Mouse (Mus musculus) hindbrain, embryonic 11.5 days (tissue): ENCODE data around the gene Slk. TPM values are rescaled to one million over a fixed set of nuclear protein-coding genes. Genes with fewer than 3 reads are reported as not detected.

Source experiments
- ATAC-seq: fragments of 200-750 bp; cut with Nextera tagmentation; 2 replicates; pipeline ENCODE4 v1.8.0; 2017; ENCODE audit warnings: mild to moderate bottlenecking, moderate TSS enrichment, moderate library complexity; ENCODE audit not compliant: low FRiP score
- DNase-seq: peaks from one replicate; pipeline ENCODE4 v3.0.0-alpha.2; 2015; ENCODE audit warnings: low spot score
- H3K27ac ChIP-seq: fragments of 300-500 bp; sonication (generic); 2 replicates; pipeline ENCODE4 v1.5.1; 2014; ENCODE audit warnings: mild to moderate bottlenecking, low read depth, low read length
- H3K27me3 ChIP-seq: fragments of 300-500 bp; sonication (generic); 2 replicates; pipeline ENCODE4 v1.6.1; 2014; ENCODE audit warnings: mild to moderate bottlenecking, low read length, moderate library complexity, mixed read lengths; ENCODE audit not compliant: control insufficient read depth, insufficient read depth
- H3K36me3 ChIP-seq: fragments of 300-500 bp; sonication (generic); 2 replicates; pipeline ENCODE4 v1.6.1; 2014; ENCODE audit warnings: mild to moderate bottlenecking, low read length, moderate library complexity, mixed read lengths; ENCODE audit not compliant: control insufficient read depth, insufficient read depth
- H3K4me1 ChIP-seq: fragments of 300-500 bp; sonication (generic); replicated peaks from 2 replicates; pipeline ENCODE4 v1.6.1; 2014; ENCODE audit warnings: low read length, mixed read lengths; ENCODE audit not compliant: control insufficient read depth, insufficient read depth
- H3K4me2 ChIP-seq: fragments of 300-500 bp; sonication (generic); replicated peaks from 2 replicates; pipeline ENCODE4 v1.6.1; 2014; ENCODE audit warnings: mild to moderate bottlenecking, low read depth, low read length
- H3K4me3 ChIP-seq: fragments of 300-500 bp; sonication (generic); 2 replicates; pipeline ENCODE4 v1.5.1; 2014; ENCODE audit warnings: low read depth, low read length
- H3K9ac ChIP-seq: fragments of 300-500 bp; sonication (generic); 2 replicates; pipeline ENCODE4 v1.6.1; 2014; ENCODE audit warnings: low read depth, low read length
- H3K9me3 ChIP-seq: fragments of 300-500 bp; sonication (generic); 2 replicates; pipeline ENCODE4 v1.6.1; 2016; ENCODE audit warnings: low read length; ENCODE audit not compliant: control insufficient read depth
- WGBS: fragments of 180-500 bp; shearing (Covaris S2); extraction: QIAGEN DNeasy Blood & Tissue Kit; methylation state at CpG from one replicate; pipeline ENCODE4 v1.1.7; 2014; 5-methylcytosine and 5-hydroxymethylcytosine counted together
- polyA plus RNA-seq: library from polyadenylated mRNA; unstranded; fragments of >200 nt; fragmentation: Nextera tagmentation; extraction: Ambion mirVana; gene quantifications from 2 replicates; pipeline ENCODE4 v1.2.1, GENCODE M21; 2014

Slk gene
- polyA plus RNA-seq: 12.8 and 13.8 TPM in 2 replicates

GRCm38 (mm10) chr19:47579225-47579787 lies at the start of gene Slk:
TSS of gene Slk (plus strand) at chr19:47579678.
- Histone ChIP-seq H3K27me3 (no peaks in the 10 kb centered on the region), H3K9ac (peak within 1 kb of the TSS; percentile 89), H3K27ac (peak within 1 kb of the TSS; percentile 88), H3K4me3 (peak within 1 kb of the TSS; percentile 64), H3K9me3 (no peaks in the 10 kb centered on the region), H3K36me3 (no peaks in the 10 kb centered on the region), H3K4me2 (peak within 1 kb of the TSS; percentile 49), H3K4me1 (0 out of 2 replicates have a peak, but pooled peaks cover 5% of the 10 kb centered on the region)
- 0% methylated on average over 64 of the region's 83 CpGs for WGBS
- DNase-seq (peak; percentile 95), ATAC-seq (peak; percentile 93)

- no peaks in the 10 kb centered on the region for H3K9me3 ChIP-seq
- DNase-seq: no peak
- 90% methylated on average over 5 of the region's 5 CpGs for WGBS
- no peak overlapping the region for H3K4me3 ChIP-seq
- no peaks in the 10 kb centered on the region for H3K36me3 ChIP-seq
- no peak overlapping the region for H3K27ac ChIP-seq
- ATAC-seq: no peak
- H3K4me1 ChIP-seq: 0 out of 2 replicates have a peak, but pooled peaks cover 2% of the 10 kb centered on the region
- no peaks in the 10 kb centered on the region for H3K27me3 ChIP-seq
- H3K4me2 ChIP-seq: no peak overlapping the region
- H3K9ac ChIP-seq: no peak overlapping the region
These were observed 48.2 kb upstream of the Slk start for GRCm38 (mm10) chr19:47531309-47531708.

GRCm38 (mm10) chr19:47532449-47532848 lies 47.0 kb upstream of the Slk start:
- no peaks in the 10 kb centered on the region for H3K27me3 ChIP-seq
- H3K27ac ChIP-seq: no peak overlapping the region
- no peaks in the 10 kb centered on the region for H3K9me3 ChIP-seq
- no peak overlapping the region for H3K9ac ChIP-seq
- 0 out of 2 replicates have a peak, but pooled peaks cover 4% of the 10 kb centered on the region for H3K4me1 ChIP-seq
- H3K4me2 ChIP-seq: no peak overlapping the region
- H3K36me3 ChIP-seq: no peaks in the 10 kb centered on the region
- 83% methylated on average over 3 of the region's 3 CpGs for WGBS
- DNase-seq: no peak
- no peak for ATAC-seq
- H3K4me3 ChIP-seq: no peak overlapping the region

- ATAC-seq (no peak), DNase-seq (no peak)
- no peaks in the 10 kb centered on the region for H3K27me3 ChIP-seq
- no peaks in the 10 kb centered on the region for H3K9me3 ChIP-seq
- 0 out of 2 replicates have a peak, but pooled peaks cover 4% of the 10 kb centered on the region for H3K4me1 ChIP-seq
- H3K4me2 ChIP-seq: no peak overlapping the region
- H3K9ac ChIP-seq: no peak overlapping the region
- WGBS: 82% methylated on average over 1 of the region's 1 CpGs
- H3K4me3 ChIP-seq: no peak overlapping the region
- no peaks in the 10 kb centered on the region for H3K36me3 ChIP-seq
- no peak overlapping the region for H3K27ac ChIP-seq
These were observed 45.3 kb upstream of the Slk start for GRCm38 (mm10) chr19:47534131-47534530.

GRCm38 (mm10) chr19:47536521-47537299 lies 42.8 kb upstream of the Slk start:
- no peaks in the 10 kb centered on the region for H3K36me3 ChIP-seq
- peak overlapping the region; percentile 62 for H3K4me2 ChIP-seq
- peak overlapping the region; percentile 51 for H3K27ac ChIP-seq
- H3K9ac ChIP-seq: peak overlapping the region; percentile 63
- WGBS: 5% methylated on average over 39 of the region's 39 CpGs
- peak; percentile 100 for DNase-seq
- no peaks in the 10 kb centered on the region for H3K27me3 ChIP-seq
- 0 out of 2 replicates have a peak, but pooled peaks cover 4% of the 10 kb centered on the region for H3K4me1 ChIP-seq
- ATAC-seq: peak; percentile 96
- peak overlapping the region; percentile 49 for H3K4me3 ChIP-seq
- H3K9me3 ChIP-seq: no peaks in the 10 kb centered on the region

GRCm38 (mm10) chr19:47537300-47537792 lies 42.1 kb upstream of the Slk start, which contains the start of gene Stn1:
TSS of gene Stn1 (minus strand) at chr19:47537507.
- DNase-seq (no peak), ATAC-seq (peak; percentile 46)
- no peaks in the 10 kb centered on the region for H3K9me3 ChIP-seq
- peak within 1 kb of the TSS; percentile 63 for H3K9ac ChIP-seq
- peak within 1 kb of the TSS; percentile 51 for H3K27ac ChIP-seq
- peak within 1 kb of the TSS; percentile 62 for H3K4me2 ChIP-seq
- no peaks in the 10 kb centered on the region for H3K36me3 ChIP-seq
- no peaks in the 10 kb centered on the region for H3K27me3 ChIP-seq
- H3K4me1 ChIP-seq: 0 out of 2 replicates have a peak, but pooled peaks cover 4% of the 10 kb centered on the region
- WGBS: 4% methylated on average over 10 of the region's 10 CpGs
- H3K4me3 ChIP-seq: peak within 1 kb of the TSS; percentile 49

- DNase-seq (no peak), ATAC-seq (no peak)
- Histone ChIP-seq H3K4me1 (0 out of 2 replicates have a peak, but pooled peaks cover 4% of the 10 kb centered on the region), H3K4me2 (peak overlapping the region; percentile 62), H3K36me3 (no peaks in the 10 kb centered on the region), H3K27me3 (no peaks in the 10 kb centered on the region), H3K9ac (peak overlapping the region; percentile 29; the same call in 1 of the 2 replicates), H3K9me3 (no peaks in the 10 kb centered on the region), H3K27ac (0 out of 2 replicates have a peak overlapping the region, but pooled peaks have one; percentile 12), H3K4me3 (no peak overlapping the region)
- 84% methylated on average over 6 of the region's 6 CpGs for WGBS
These were observed 41.6 kb upstream of the Slk start for GRCm38 (mm10) chr19:47537879-47538278.

GRCm38 (mm10) chr19:47538801-47539200 lies 40.7 kb upstream of the Slk start:
- Histone ChIP-seq H3K9me3 (no peaks in the 10 kb centered on the region), H3K27me3 (no peaks in the 10 kb centered on the region), H3K4me1 (0 out of 2 replicates have a peak, but pooled peaks cover 4% of the 10 kb centered on the region), H3K4me2 (no peak overlapping the region), H3K9ac (no peak overlapping the region), H3K27ac (no peak overlapping the region), H3K4me3 (no peak overlapping the region), H3K36me3 (no peaks in the 10 kb centered on the region)
- 23% methylated on average over 6 of the region's 6 CpGs for WGBS
- DNase-seq (no peak), ATAC-seq (no peak)
